Mouse (Mus musculus) heart, embryonic 14.5 days (tissue): ENCODE results near the gene Pdzd4. TPM values are rescaled to one million over a fixed set of nuclear protein-coding genes. Genes with fewer than 3 reads are reported as not detected.
A peak's percentile ranks its signal among the peaks of the same experiment; 100 is the strongest.

Source experiments
- ATAC-seq: fragments of 200-750 bp; cut with Nextera tagmentation; 2 replicates; pipeline ENCODE4 v1.8.0; 2017; ENCODE audit warnings: low read depth, moderate TSS enrichment; ENCODE audit not compliant: insufficient number of reproducible peaks, insufficient read depth, low FRiP score
- H3K27ac ChIP-seq, 2 experiments: fragments of 200-500 bp in 1 of 2; fragments of 300-500 bp in 1 of 2; sonication (generic) in 1 of 2; replicated peaks in 1 of 2; 2 replicates each; pipeline ENCODE4 v1.5.1; 2012 to 2014; ENCODE audit warnings: low read depth in 2 of 2, low read length in 2 of 2, control low read depth in 1 of 2, mild to moderate bottlenecking in 1 of 2, mixed read lengths in 1 of 2; ENCODE audit not compliant: control insufficient read depth in 1 of 2, insufficient read depth in 1 of 2
- H3K27me3 ChIP-seq: fragments of 300-500 bp; sonication (generic); 2 replicates; pipeline ENCODE4 v1.6.1; 2014; ENCODE audit warnings: mild to moderate bottlenecking, low read length, control low read depth; ENCODE audit not compliant: control insufficient read depth, insufficient read depth
- H3K36me3 ChIP-seq: fragments of 300-500 bp; sonication (generic); 2 replicates; pipeline ENCODE4 v1.6.1; 2014; ENCODE audit warnings: mild to moderate bottlenecking, control low read depth, low read length, mixed read lengths; ENCODE audit not compliant: control insufficient read depth, insufficient read depth
- H3K4me1 ChIP-seq, 2 experiments: fragments of 200-500 bp in 1 of 2; fragments of 300-500 bp in 1 of 2; sonication (generic) in 1 of 2; 2 replicates each; pipeline ENCODE4 v1.6.1; 2012 to 2014; ENCODE audit warnings: low read length in 2 of 2, control low read depth in 1 of 2, mixed read lengths in 1 of 2; ENCODE audit not compliant: control insufficient read depth in 2 of 2, insufficient read depth in 2 of 2
- H3K4me2 ChIP-seq: fragments of 300-500 bp; sonication (generic); 2 replicates; pipeline ENCODE4 v1.6.1; 2014; ENCODE audit warnings: mild to moderate bottlenecking, low read length
- H3K4me3 ChIP-seq, 2 experiments: fragments of 200-500 bp in 1 of 2; fragments of 300-500 bp in 1 of 2; sonication (generic) in 1 of 2; 2 replicates each; pipeline ENCODE4 v1.5.1; 2012 to 2014; ENCODE audit warnings: low read length in 2 of 2, mild to moderate bottlenecking in 2 of 2, control low read depth in 1 of 2, low read depth in 1 of 2, moderate library complexity in 1 of 2; ENCODE audit not compliant: control insufficient read depth in 1 of 2, insufficient read depth in 1 of 2
- H3K9ac ChIP-seq: fragments of 300-500 bp; sonication (generic); 2 replicates; pipeline ENCODE4 v1.6.1; 2014; ENCODE audit warnings: mild to moderate bottlenecking, low read length
- H3K9me3 ChIP-seq: fragments of 300-500 bp; sonication (generic); 2 replicates; pipeline ENCODE4 v1.6.1; 2016; ENCODE audit warnings: low read length, control low read depth; ENCODE audit not compliant: control insufficient read depth
- WGBS: fragments of 180-500 bp; shearing (Covaris S2); extraction: QIAGEN DNeasy Blood & Tissue Kit; methylation state at CpG from one replicate; pipeline ENCODE4 v1.1.7; 2014; 5-methylcytosine and 5-hydroxymethylcytosine counted together
- polyA plus RNA-seq: library from polyadenylated mRNA; unstranded; fragments of >200 nt; fragmentation: Nextera tagmentation; extraction: Ambion mirVana; gene quantifications from 2 replicates; pipeline ENCODE4 v1.2.1, GENCODE M21; 2014

The Pdzd4 gene
- polyA plus RNA-seq, 1 experiment from 2014 or later: 0.42 TPM

DNA sequence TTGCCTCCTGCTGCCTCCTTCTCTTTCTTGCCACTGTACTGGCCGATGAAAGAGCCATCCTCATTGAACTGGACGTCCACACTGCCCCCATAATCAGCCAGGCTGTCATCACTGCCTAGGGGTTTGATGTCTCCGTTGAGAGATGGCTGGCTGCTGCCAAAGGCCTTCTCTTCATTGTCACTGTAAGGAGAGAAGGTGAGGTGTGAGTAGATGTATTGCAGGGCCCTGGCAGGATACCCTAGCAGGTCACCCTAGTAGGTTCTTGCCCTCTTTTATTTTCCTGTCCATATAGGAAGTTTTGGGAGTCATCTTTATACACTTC is 30.3 kb upstream of the Pdzd4 start:
- Histone ChIP-seq H3K27me3 (no peaks in the 10 kb centered on the region), H3K27ac (no peak overlapping the region), H3K4me1 (no peaks in the 10 kb centered on the region), H3K9ac (no peak overlapping the region), H3K4me3 (no peak overlapping the region), H3K36me3 (no peaks in the 10 kb centered on the region), H3K9me3 (no peaks in the 10 kb centered on the region), H3K4me2 (no peak overlapping the region)
- ATAC-seq: 0 out of 2 replicates have a peak, but pooled peaks have one; percentile 13
- 39% methylated on average over 3 of the region's 3 CpGs for WGBS

DNA sequence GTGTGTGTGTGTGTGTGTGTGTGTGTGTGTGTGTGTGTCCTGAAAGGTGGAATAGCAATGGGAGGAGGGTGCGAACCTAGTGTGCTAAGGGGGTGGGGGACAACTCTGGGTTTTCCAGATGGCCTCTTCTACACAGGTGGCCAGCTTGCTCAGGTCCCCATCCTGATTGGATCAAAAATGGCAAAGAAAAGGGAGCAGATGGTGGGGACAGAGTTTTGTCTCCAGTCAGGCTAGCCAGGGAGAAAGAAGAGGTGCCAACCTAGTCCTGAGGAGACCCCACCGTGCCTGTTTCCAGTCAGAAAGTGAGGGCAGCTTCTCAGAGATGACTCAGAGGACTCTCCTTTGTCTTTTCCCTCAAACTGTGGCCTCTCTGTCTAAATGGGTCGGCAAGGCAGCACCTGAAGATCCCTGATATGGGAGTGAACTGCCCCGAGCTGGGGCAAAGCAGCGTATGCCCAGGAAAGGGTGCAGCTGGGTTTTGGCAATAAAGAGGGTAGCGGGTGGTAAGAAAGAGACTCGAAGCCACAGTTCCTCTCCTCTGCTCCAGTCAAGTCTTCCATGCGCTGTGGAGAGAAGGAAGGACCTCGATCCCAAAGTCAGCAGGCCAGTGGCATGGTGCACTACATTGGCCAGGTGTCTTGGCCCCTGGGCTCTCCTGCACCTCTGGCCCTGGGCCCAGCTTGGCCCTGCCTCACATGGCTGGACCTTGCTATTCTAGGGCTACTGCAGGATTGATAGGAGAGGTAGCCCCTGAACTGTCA is 29.7 kb upstream of the Pdzd4 start:
- H3K36me3 ChIP-seq: no peaks in the 10 kb centered on the region
- H3K4me3 ChIP-seq: no peak overlapping the region
- H3K9ac ChIP-seq: no peak overlapping the region
- no peaks in the 10 kb centered on the region for H3K27me3 ChIP-seq
- no peak overlapping the region for H3K27ac ChIP-seq
- no peaks in the 10 kb centered on the region for H3K4me1 ChIP-seq
- H3K4me2 ChIP-seq: no peak overlapping the region
- no peak for ATAC-seq
- no peaks in the 10 kb centered on the region for H3K9me3 ChIP-seq
- 66% methylated on average over 9 of the region's 9 CpGs for WGBS

DNA sequence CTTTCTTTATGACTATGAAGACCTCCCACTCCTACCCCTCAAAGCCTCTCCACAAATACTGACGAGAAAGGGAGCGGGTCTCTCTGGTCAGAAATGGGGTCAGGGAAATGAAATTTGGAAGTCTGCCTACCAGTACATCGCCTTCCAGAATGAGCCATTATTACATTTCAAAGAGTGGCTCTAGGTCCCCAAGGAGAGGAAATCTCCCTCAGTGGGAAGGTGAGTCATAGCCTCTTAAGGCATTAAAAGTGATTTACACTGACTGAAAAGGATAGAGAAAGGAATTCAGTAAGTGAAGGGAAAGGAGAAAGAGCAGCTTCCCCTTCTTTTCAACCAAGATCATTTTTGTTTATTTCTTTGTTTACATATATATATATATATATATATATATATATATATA is 11.9 kb upstream of the Pdzd4 start:
- Histone ChIP-seq H3K9me3 (no peaks in the 10 kb centered on the region), H3K36me3 (no peaks in the 10 kb centered on the region), H3K4me3 (no peak overlapping the region), H3K4me1 (no peaks in the 10 kb centered on the region), H3K9ac (no peak overlapping the region), H3K27me3 (no peaks in the 10 kb centered on the region), H3K4me2 (no peak overlapping the region), H3K27ac (no peak overlapping the region)
- ATAC-seq: no peak
- 75% methylated on average over 3 of the region's 3 CpGs for WGBS

DNA sequence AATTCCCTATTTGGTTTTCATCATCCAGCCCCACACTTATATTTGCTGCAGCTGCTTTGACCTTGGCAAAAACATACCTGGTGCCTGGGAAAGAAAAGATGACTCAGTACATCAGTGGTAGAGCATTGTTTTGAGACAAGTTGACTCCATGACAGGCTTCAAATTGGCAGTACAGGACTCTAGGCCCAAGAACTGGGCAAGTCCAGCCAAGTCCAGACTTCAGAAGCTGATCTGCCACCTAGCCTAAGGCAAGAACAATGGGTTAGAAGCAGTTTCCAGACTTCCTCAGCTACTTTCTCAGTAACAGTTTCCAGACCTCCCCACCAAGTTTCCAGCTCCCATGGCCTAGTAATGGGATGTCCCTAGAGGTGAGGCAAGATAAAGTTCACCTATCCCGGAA is 11.0 kb upstream of the Pdzd4 start:
- H3K36me3 ChIP-seq: no peaks in the 10 kb centered on the region
- no peak overlapping the region for H3K9ac ChIP-seq
- no peaks in the 10 kb centered on the region for H3K27me3 ChIP-seq
- 91% methylated on average over 1 of the region's 1 CpGs for WGBS
- no peak overlapping the region for H3K4me2 ChIP-seq
- no peak for ATAC-seq
- H3K4me1 ChIP-seq: no peaks in the 10 kb centered on the region
- H3K27ac ChIP-seq: no peak overlapping the region
- no peak overlapping the region for H3K4me3 ChIP-seq
- H3K9me3 ChIP-seq: no peaks in the 10 kb centered on the region

DNA sequence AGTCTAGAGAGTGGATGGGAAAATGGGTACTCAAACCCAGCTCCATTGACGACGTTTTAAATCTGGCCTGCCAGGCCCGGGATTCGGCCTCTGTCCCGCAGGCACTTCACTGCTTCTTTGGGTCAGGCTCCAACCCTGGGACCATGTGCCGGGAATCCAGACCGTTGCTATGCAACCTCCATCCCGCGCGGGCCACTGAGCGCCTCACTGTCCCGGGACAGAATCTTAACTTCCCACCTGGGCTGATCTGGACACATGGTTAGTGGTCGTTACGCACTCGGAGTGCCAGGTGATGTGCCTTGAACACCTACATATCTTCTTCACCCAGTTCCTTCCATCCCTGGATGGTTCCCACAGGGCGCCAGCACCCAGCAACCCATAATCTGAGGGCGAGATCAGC is 1.0 kb downstream of the Pdzd4 start:
- WGBS: 14% methylated on average over 17 of the region's 17 CpGs
- ATAC-seq: no peak
- peaks cover 21% of the 10 kb centered on the region for H3K27me3 ChIP-seq
- H3K36me3 ChIP-seq: no peaks in the 10 kb centered on the region
- no peaks in the 10 kb centered on the region for H3K9me3 ChIP-seq
- peaks cover 0 to 2% of the 10 kb centered on the region in 2 experiments; a peak in 1 of 4 replicates for H3K4me1 ChIP-seq
- peak overlapping the region; percentile 59 to 66 for H3K4me3 ChIP-seq
- no peak overlapping the region for H3K27ac ChIP-seq
- H3K4me2 ChIP-seq: peak overlapping the region; percentile 83
- H3K9ac ChIP-seq: no peak overlapping the region

DNA sequence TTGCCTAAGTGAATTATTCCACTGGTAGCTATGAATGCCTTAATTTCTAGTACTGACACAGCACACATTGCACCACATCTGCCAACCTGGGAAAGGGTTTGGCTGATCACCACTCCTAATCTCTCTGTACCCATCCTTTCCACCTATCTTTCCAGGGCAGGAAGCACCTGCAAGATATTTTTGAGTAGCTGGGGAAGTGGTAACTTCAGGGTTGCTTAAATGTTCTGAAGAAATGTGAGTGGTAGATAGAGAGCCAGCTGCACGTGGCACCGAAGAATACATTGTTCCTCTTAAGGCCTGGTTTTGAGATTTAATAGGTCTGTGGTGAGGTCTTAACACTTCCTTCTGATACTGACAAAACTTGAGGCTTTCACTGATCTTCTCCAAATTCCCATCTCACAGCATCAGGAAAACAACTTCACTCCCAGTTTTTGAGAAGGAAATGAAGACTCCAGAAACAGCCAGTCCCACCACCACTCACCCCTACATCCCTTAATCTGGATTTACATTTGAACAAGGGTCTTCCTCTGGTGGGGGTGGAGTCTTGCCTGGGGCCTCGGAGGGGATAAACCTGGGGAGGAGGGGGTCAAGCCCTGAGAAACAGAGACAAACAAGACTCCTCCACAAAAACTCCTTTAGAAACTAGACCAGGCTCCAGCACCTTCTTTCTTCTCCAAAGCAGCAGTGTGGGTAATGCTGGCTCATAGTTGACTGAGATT is 8.0 kb downstream of the Pdzd4 start:
- Histone ChIP-seq H3K9ac (no peak overlapping the region), H3K4me2 (no peak overlapping the region), H3K9me3 (no peaks in the 10 kb centered on the region), H3K4me3 (no peak overlapping the region), H3K27me3 (no peaks in the 10 kb centered on the region), H3K36me3 (no peaks in the 10 kb centered on the region), H3K4me1 (no peaks in the 10 kb centered on the region; a peak in 1 of 4 replicates), H3K27ac (no peak overlapping the region)
- WGBS: 43% methylated on average over 3 of the region's 3 CpGs
- ATAC-seq: no peak

DNA sequence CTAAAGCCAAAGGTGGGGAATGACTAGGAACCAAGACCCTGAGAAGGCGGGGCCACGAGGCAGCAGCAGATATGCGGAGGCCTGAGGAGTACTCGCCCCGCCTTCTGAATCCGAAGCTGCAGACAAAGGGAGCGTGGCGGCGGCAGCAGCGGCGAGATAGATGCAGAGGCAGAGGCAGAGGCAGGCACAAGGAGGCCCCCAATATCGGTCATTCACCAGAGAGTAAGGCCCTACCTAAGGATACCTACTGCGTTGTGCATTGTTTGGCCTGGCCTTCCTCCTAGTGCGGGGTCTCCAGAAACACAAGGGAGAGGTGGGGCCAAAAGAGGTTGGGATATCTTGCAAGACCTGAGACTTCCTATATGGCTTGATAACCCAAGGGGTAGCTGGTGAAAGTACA is 9.7 kb downstream of the Pdzd4 start:
- peak overlapping the region; percentile 58 for H3K9ac ChIP-seq
- 14% methylated on average over 12 of the region's 14 CpGs for WGBS
- no peaks in the 10 kb centered on the region for H3K27me3 ChIP-seq
- H3K4me3 ChIP-seq: peak overlapping the region; percentile 20 to 21; a peak in 3 of 4 replicates
- no peaks in the 10 kb centered on the region for H3K9me3 ChIP-seq
- peak overlapping the region; percentile 54 for H3K4me2 ChIP-seq
- no peaks in the 10 kb centered on the region; a peak in 1 of 4 replicates for H3K4me1 ChIP-seq
- H3K36me3 ChIP-seq: no peaks in the 10 kb centered on the region
- H3K27ac ChIP-seq: no peak overlapping the region
- no peak for ATAC-seq
